Mouse (Mus musculus) myocyte (in vitro differentiated cells): ENCODE measurements around the gene Slc30a9.

Source experiments
- CEBPB ChIP-seq: IDR thresholded peaks from 2 replicates; pipeline ENCODE4 v1.6.1; 2011; ENCODE audit warnings: mild to moderate bottlenecking, moderate library complexity; ENCODE audit not compliant: poor library complexity, insufficient read depth, severe bottlenecking
- E2F4 ChIP-seq: IDR thresholded peaks from one replicate; pipeline ENCODE4 v1.6.1; 2011; ENCODE audit warnings: mild to moderate bottlenecking, control low read depth, moderate library complexity; ENCODE audit not compliant: insufficient read depth
- MAX ChIP-seq: IDR thresholded peaks from one replicate; pipeline ENCODE4 v1.6.1; 2011; ENCODE audit warnings: low read depth, mild to moderate bottlenecking, control low read depth
- MYOD1 ChIP-seq, 3 experiments: IDR thresholded peaks; one replicate each; pipeline ENCODE4 v1.6.1; 2011; ENCODE audit warnings: control low read depth in 2 of 3, low read depth in 2 of 3, mild to moderate bottlenecking in 2 of 3, moderate library complexity in 1 of 3; ENCODE audit not compliant: insufficient read length in 2 of 3, control insufficient read depth in 1 of 3
- MYOG ChIP-seq, 3 experiments: IDR thresholded peaks; one replicate each; pipeline ENCODE4 v1.6.1; 2011; ENCODE audit warnings: control low read depth in 2 of 3, low read depth in 2 of 3, mild to moderate bottlenecking in 2 of 3; ENCODE audit not compliant: insufficient read length in 2 of 3, control insufficient read depth in 1 of 3, insufficient read depth in 1 of 3
- POLR2A ChIP-seq: IDR thresholded peaks from one replicate; pipeline ENCODE4 v1.6.1; 2011; ENCODE audit warnings: low read depth, mild to moderate bottlenecking, control low read depth, moderate library complexity; ENCODE audit not compliant: insufficient read length
- POLR2AphosphoS2 ChIP-seq: IDR thresholded peaks from one replicate; pipeline ENCODE4 v1.6.1; 2011; ENCODE audit warnings: low read depth, control low read depth; ENCODE audit not compliant: insufficient read length
- SRF ChIP-seq: IDR thresholded peaks from one replicate; pipeline ENCODE4 v1.6.1; 2011; ENCODE audit warnings: low read depth; ENCODE audit not compliant: control insufficient read depth, insufficient read length
- TCF12 ChIP-seq: IDR thresholded peaks from one replicate; pipeline ENCODE4 v1.6.1; 2011; ENCODE audit warnings: mild to moderate bottlenecking, control low read depth; ENCODE audit not compliant: poor library complexity, insufficient read depth, severe bottlenecking

DNA sequence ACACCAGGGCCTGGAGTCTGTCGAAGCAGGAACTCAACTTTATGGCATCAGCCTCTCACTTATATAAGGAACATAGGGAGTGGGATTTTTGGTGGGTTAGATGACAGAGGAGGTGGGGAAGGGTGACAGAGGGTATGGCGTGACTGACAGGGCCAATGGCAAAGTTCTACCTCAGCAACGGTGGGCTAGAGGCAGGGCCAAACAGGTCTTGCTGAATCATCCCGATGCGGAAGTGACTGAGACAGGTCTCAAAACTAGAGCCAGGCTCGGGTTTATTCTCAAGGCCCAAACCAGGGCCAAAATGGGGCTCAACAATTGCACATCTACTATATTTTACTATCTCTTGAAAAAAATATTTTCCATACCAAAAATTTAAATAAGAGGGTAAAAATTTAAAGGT lies 34.1 kb downstream of the Slc30a9 start:
- TF ChIP-seq POLR2A (no peak), MAX (no peak), MYOG (IDR thresholded peaks at IDR 0.05; ENCODE audit: control insufficient read depth in 1 of 3, insufficient read depth in 1 of 3, insufficient read length in 2 of 3, low read depth in 2 of 3) (no peak), TCF12 (no peak), POLR2AphosphoS2 (no peak), CEBPB (no peak), SRF (no peak), E2F4 (no peak), MYOD1 (IDR thresholded peaks at IDR 0.05; ENCODE audit: control insufficient read depth in 1 of 3, insufficient read length in 2 of 3, low read depth in 2 of 3) (no peak)
